Mouse (Mus musculus): Measurements from ENCODE around the gene Tmed10. TPM values are rescaled to one million over a fixed set of nuclear protein-coding genes. Genes with fewer than 3 reads are reported as not detected.
A peak's percentile ranks its signal among the peaks of the same experiment; 100 is the strongest.

Tmed10 gene
- polyA plus RNA-seq, 1 experiment from 2014 or later = 279 TPM

DNA sequence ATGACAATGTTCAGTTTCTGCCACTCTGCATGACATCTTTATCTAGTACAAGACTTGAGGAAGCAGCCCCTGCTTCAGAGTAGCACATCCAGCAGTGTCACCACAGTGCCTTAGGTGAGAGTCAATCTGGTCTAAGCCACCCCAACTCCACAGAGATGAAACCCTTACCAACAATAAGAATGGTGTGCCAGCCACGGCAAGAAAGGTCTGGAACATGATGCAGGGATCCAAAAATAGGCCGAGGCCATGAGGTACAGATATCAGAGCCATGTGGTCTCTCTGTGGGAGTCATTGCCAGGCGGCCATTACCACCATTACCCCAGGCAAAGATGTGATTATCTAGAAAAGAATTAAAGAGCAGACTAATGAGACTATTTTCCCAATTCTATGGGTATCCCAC lies 66.0 kb downstream of the Tmed10 start:
- H3K9me3 ChIP-seq (ENCODE audit: control insufficient read depth, low read length) = no peaks in the 10 kb centered on the region
- no peak overlapping the region for H3K4me3 ChIP-seq (ENCODE audit: low read depth, low read length)
- H3K4me1 ChIP-seq (replicated peaks; ENCODE audit: control insufficient read depth, insufficient read depth, low read length) = no peaks in the 10 kb centered on the region
- no peak overlapping the region for H3K4me2 ChIP-seq (replicated peaks; ENCODE audit: low read depth, low read length)
- peaks cover 14% of the 10 kb centered on the region for H3K36me3 ChIP-seq (ENCODE audit: control insufficient read depth, insufficient read depth, low read length)
- no peaks in the 10 kb centered on the region for H3K27me3 ChIP-seq (ENCODE audit: control insufficient read depth, insufficient read depth, low read length)
- no peak overlapping the region for H3K9ac ChIP-seq (ENCODE audit: low read depth, low read length)
- ATAC-seq (ENCODE audit: low FRiP score) (no peak), DNase-seq (ENCODE audit: low spot score) (no peak)
- H3K27ac ChIP-seq (ENCODE audit: low read depth, low read length) = no peak overlapping the region
- 94% methylated on average over 3 of the region's 3 CpGs for WGBS

DNA sequence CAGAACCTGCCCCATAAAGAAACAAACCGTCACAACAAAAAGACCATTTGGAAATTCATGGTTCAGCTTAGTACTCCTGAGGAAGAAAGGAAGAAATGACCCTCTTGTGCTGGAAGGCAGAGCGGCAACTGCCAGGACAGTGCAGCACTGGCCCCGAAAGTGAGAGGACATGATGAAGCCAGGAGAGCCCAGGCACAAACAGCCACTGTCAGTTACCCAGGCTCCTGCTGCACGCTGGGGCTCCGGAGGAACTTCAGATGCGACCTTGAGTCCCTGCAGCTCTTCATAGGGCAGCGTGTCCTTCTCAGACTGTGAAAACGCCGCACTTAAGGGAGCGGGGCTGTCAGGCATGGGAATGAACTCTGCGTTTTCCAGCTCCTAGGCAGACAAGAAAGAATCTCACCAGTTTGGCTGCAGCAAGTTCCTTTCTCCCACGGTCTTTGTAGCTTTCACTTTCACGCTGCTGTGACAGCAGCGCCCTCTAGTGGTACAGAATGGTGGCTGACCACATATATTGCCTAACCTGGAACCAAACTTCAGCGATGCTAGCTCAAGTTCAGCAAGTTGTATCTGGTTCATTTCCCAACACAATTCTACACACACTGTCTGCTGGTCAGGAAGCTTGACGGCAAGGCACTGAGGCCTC lies 69.3 kb downstream of the Tmed10 start:
- ATAC-seq (ENCODE audit: low FRiP score) (no peak), DNase-seq (ENCODE audit: low spot score) (peak; percentile 92)
- Histone ChIP-seq H3K36me3 (ENCODE audit: control insufficient read depth, insufficient read depth, low read length) (peaks cover 22% of the 10 kb centered on the region), H3K9me3 (ENCODE audit: control insufficient read depth, low read length) (no peaks in the 10 kb centered on the region), H3K27me3 (ENCODE audit: control insufficient read depth, insufficient read depth, low read length) (no peaks in the 10 kb centered on the region), H3K4me2 (replicated peaks; ENCODE audit: low read depth, low read length) (no peak overlapping the region), H3K27ac (ENCODE audit: low read depth, low read length) (no peak overlapping the region), H3K4me3 (ENCODE audit: low read depth, low read length) (no peak overlapping the region), H3K9ac (ENCODE audit: low read depth, low read length) (no peak overlapping the region), H3K4me1 (replicated peaks; ENCODE audit: control insufficient read depth, insufficient read depth, low read length) (no peaks in the 10 kb centered on the region)
- 50% methylated on average over 16 of the region's 16 CpGs for WGBS

DNA sequence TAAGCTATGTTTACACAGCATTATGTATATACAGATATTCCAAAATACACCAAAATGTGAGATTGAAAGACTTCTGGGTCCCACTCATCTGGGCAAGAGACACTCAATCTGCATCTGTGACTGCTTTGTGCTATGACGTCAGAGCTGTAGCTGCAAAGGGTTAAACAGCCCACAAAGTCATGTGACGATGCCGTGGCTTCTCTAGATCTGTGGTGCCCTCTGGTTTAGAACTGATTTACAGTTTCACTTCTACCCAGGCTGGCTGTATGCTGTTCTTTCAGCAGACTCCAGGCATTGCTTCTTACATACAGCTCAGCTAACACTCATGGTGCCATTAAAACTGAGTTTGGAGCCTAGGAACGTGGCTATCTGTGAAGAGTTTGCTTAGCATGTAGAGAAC lies 69.9 kb downstream of the Tmed10 start:
- Histone ChIP-seq H3K9me3 (ENCODE audit: control insufficient read depth, low read length) (no peaks in the 10 kb centered on the region), H3K27me3 (ENCODE audit: control insufficient read depth, insufficient read depth, low read length) (no peaks in the 10 kb centered on the region), H3K27ac (ENCODE audit: low read depth, low read length) (no peak overlapping the region), H3K4me3 (ENCODE audit: low read depth, low read length) (no peak overlapping the region), H3K36me3 (ENCODE audit: control insufficient read depth, insufficient read depth, low read length) (peaks cover 22% of the 10 kb centered on the region), H3K9ac (ENCODE audit: low read depth, low read length) (no peak overlapping the region), H3K4me1 (replicated peaks; ENCODE audit: control insufficient read depth, insufficient read depth, low read length) (no peaks in the 10 kb centered on the region), H3K4me2 (replicated peaks; ENCODE audit: low read depth, low read length) (no peak overlapping the region)
- no peak for ATAC-seq (ENCODE audit: low FRiP score)
- no peak for DNase-seq (ENCODE audit: low spot score)
- whole genome bisulfite sequencing = 78% methylated on average over 4 of the region's 4 CpGs

DNA sequence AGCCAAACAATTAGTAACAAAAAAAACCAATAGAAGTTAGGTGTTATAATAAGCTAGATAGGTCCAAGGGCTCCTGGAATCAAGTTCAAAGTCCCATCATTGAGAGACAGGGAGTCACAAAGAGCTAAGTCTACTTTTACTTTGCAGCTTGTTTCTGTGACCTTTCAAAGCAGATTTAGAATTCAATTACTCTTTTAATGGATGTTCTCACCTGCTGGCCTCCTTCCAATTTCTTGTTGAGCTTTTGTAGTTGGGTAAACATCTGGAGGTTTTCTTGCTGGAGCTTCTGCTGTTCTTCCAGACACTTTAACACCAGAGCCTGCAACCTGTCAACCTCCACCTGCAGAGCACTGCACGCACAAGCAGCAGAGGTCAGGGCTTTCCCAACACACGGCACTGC lies 71.4 kb downstream of the Tmed10 start:
- no peak overlapping the region for H3K9ac ChIP-seq (ENCODE audit: low read depth, low read length)
- no peaks in the 10 kb centered on the region for H3K4me1 ChIP-seq (replicated peaks; ENCODE audit: control insufficient read depth, insufficient read depth, low read length)
- H3K27ac ChIP-seq (ENCODE audit: low read depth, low read length) = no peak overlapping the region
- no peak overlapping the region for H3K4me2 ChIP-seq (replicated peaks; ENCODE audit: low read depth, low read length)
- no peak for DNase-seq (ENCODE audit: low spot score)
- no peaks in the 10 kb centered on the region for H3K27me3 ChIP-seq (ENCODE audit: control insufficient read depth, insufficient read depth, low read length)
- 94% methylated on average over 2 of the region's 2 CpGs for whole genome bisulfite sequencing
- H3K9me3 ChIP-seq (ENCODE audit: control insufficient read depth, low read length) = no peaks in the 10 kb centered on the region
- no peak for ATAC-seq (ENCODE audit: low FRiP score)
- H3K4me3 ChIP-seq (ENCODE audit: low read depth, low read length) = no peak overlapping the region
- peaks cover 18% of the 10 kb centered on the region for H3K36me3 ChIP-seq (ENCODE audit: control insufficient read depth, insufficient read depth, low read length)

DNA sequence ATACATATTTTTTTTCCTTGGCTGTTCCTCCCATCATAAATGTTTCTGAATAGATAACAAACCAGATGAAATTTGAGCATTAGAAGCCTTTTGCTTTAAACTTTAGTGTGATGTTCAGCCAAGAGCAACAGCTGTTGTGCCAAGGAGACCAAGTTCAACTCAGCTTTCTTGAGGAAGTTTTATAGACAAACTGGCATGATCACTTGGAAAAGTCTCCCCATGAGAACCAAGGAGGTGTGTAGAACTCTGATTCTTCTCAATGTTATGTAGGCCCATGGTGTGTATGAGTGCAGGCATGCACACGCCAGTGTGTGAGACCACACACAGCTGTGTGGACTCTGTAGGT lies 75.8 kb downstream of the Tmed10 start:
- no peak overlapping the region for H3K4me2 ChIP-seq (replicated peaks; ENCODE audit: low read depth, low read length)
- H3K9me3 ChIP-seq (ENCODE audit: control insufficient read depth, low read length) = no peaks in the 10 kb centered on the region
- H3K27ac ChIP-seq (ENCODE audit: low read depth, low read length) = no peak overlapping the region
- WGBS = 94% methylated on average over 1 of the region's 1 CpGs
- H3K9ac ChIP-seq (ENCODE audit: low read depth, low read length) = no peak overlapping the region
- peaks cover 13% of the 10 kb centered on the region; the same call in 1 of the 2 replicates for H3K36me3 ChIP-seq (ENCODE audit: control insufficient read depth, insufficient read depth, low read length)
- H3K27me3 ChIP-seq (ENCODE audit: control insufficient read depth, insufficient read depth, low read length) = no peaks in the 10 kb centered on the region
- no peaks in the 10 kb centered on the region for H3K4me1 ChIP-seq (replicated peaks; ENCODE audit: control insufficient read depth, insufficient read depth, low read length)
- H3K4me3 ChIP-seq (ENCODE audit: low read depth, low read length) = no peak overlapping the region
- DNase-seq (ENCODE audit: low spot score) (no peak), ATAC-seq (ENCODE audit: low FRiP score) (no peak)

DNA sequence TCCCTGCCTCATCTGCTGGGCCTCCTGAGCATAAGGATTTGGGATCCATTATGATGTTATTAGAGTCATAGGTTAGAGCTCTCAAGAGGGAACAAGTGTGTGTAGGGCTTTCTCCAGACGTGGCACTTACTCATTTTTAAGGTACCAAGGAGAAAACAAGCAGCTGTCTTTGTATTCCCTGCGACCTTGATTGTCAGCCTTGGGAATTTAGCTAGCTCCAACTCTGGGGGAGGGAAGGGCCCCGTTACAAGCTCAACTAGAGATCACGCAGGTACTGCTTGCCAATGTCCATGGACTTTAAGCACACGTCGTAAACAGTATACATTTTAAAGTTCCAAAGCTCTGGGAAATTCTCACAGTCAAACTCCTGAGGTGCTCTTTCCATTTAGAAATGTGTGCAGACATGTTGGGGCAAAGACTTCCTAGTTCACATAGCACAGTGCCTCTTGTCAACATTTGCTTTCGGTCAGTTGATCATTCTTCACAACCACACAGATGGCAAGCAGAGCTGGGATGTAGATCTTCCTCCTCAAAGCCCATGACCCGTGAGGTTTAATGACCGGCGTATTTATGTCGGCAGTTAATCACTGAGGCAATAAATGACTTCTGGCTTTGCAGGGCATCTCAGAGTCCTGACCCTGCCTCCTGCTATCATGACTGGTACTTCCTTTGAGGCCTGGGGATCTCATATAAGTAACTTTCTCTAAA lies 76.4 kb downstream of the Tmed10 start:
- Histone ChIP-seq H3K4me1 (replicated peaks; ENCODE audit: control insufficient read depth, insufficient read depth, low read length) (no peaks in the 10 kb centered on the region), H3K36me3 (ENCODE audit: control insufficient read depth, insufficient read depth, low read length) (peaks cover 10% of the 10 kb centered on the region; the same call in 1 of the 2 replicates), H3K4me3 (ENCODE audit: low read depth, low read length) (no peak overlapping the region), H3K9ac (ENCODE audit: low read depth, low read length) (no peak overlapping the region), H3K9me3 (ENCODE audit: control insufficient read depth, low read length) (no peaks in the 10 kb centered on the region), H3K4me2 (replicated peaks; ENCODE audit: low read depth, low read length) (no peak overlapping the region), H3K27me3 (ENCODE audit: control insufficient read depth, insufficient read depth, low read length) (no peaks in the 10 kb centered on the region), H3K27ac (ENCODE audit: low read depth, low read length) (no peak overlapping the region)
- 82% methylated on average over 11 of the region's 11 CpGs for WGBS
- DNase-seq (ENCODE audit: low spot score) (no peak), ATAC-seq (ENCODE audit: low FRiP score) (no peak)

DNA sequence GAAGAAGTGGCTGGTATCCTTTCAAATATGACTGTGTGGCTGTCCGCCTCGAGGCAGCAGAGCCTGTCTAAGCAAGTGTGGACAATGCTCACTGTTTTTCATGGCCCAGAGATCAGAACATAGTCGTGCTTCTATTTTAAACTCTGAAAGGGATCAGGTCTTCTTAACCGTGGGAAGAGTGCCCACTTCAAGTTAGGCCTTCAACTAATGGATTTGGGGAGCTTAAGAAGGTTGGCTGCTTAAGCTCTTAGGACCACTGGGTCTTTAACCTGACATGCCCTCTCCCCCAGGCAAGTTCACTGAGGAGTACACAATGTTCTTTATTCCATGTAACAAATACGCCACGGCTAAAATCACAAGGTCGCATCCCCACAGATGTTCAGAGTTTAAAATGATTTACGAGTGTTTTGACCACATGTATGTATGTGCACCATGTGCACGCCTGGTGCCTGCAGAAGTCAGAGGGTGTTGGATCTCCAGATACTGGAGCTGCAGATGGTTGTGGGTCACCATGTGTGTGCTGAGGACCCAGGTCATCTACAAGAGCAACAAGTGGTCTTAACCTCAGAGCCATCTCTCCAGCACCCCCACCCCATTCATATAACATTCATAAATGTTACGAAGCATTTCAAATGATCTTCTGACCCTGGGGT lies 77.2 kb downstream of the Tmed10 start:
- H3K4me3 ChIP-seq (ENCODE audit: low read depth, low read length) = no peak overlapping the region
- no peak overlapping the region for H3K4me2 ChIP-seq (replicated peaks; ENCODE audit: low read depth, low read length)
- no peaks in the 10 kb centered on the region for H3K27me3 ChIP-seq (ENCODE audit: control insufficient read depth, insufficient read depth, low read length)
- H3K4me1 ChIP-seq (replicated peaks; ENCODE audit: control insufficient read depth, insufficient read depth, low read length) = no peaks in the 10 kb centered on the region
- H3K27ac ChIP-seq (ENCODE audit: low read depth, low read length) = no peak overlapping the region
- ATAC-seq (ENCODE audit: low FRiP score) = no peak
- H3K9me3 ChIP-seq (ENCODE audit: control insufficient read depth, low read length) = no peaks in the 10 kb centered on the region
- H3K36me3 ChIP-seq (ENCODE audit: control insufficient read depth, insufficient read depth, low read length) = peaks cover 9% of the 10 kb centered on the region; the same call in 1 of the 2 replicates
- H3K9ac ChIP-seq (ENCODE audit: low read depth, low read length) = no peak overlapping the region
- no peak for DNase-seq (ENCODE audit: low spot score)
- WGBS = 78% methylated on average over 10 of the region's 10 CpGs

DNA sequence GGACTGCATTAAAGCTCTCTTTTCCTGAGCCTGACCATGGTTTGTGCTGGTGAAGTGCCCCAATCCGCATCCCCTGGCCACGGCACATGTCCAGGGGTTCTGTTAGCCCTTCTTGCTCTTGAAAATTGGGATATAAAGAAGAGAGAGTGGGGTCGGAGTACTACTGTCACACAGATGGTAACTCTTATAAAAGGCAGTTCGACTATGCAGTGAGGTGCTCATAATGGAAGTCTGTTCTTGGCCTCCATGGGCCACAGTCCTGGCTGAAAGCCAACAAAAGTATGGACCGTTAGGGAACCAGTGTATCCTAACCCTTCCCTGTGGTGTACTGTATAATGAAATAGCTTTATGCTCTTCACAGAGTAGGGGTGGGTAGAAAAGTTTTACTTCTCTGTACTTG lies 77.7 kb downstream of the Tmed10 start:
- H3K27ac ChIP-seq (ENCODE audit: low read depth, low read length) = no peak overlapping the region
- WGBS = 87% methylated on average over 5 of the region's 5 CpGs
- H3K9me3 ChIP-seq (ENCODE audit: control insufficient read depth, low read length) = no peaks in the 10 kb centered on the region
- DNase-seq (ENCODE audit: low spot score) = no peak
- no peak overlapping the region for H3K4me3 ChIP-seq (ENCODE audit: low read depth, low read length)
- H3K27me3 ChIP-seq (ENCODE audit: control insufficient read depth, insufficient read depth, low read length) = no peaks in the 10 kb centered on the region
- H3K4me1 ChIP-seq (replicated peaks; ENCODE audit: control insufficient read depth, insufficient read depth, low read length) = no peaks in the 10 kb centered on the region
- no peak overlapping the region for H3K4me2 ChIP-seq (replicated peaks; ENCODE audit: low read depth, low read length)
- H3K9ac ChIP-seq (ENCODE audit: low read depth, low read length) = no peak overlapping the region
- ATAC-seq (ENCODE audit: low FRiP score) = no peak
- peaks cover 9% of the 10 kb centered on the region; the same call in 1 of the 2 replicates for H3K36me3 ChIP-seq (ENCODE audit: control insufficient read depth, insufficient read depth, low read length)

DNA sequence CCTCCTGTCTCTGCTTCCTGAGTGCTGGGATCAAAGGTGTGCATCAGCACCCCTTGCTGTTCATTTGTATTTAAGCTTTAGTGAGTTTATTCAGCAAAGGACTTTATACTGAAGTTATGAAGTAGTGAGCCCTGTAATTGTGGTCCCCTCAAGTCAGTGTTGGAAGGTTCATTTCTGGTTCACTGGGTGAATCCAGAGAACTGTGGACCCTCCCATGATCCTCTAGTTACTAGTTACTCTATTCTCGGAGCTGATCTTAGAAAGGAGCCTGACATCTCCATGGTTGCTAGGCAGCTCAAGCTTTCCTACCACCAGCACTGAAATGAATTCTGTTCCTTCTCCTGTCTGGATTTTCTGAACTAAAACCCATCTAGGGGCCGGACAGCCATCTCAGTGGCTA lies 79.1 kb downstream of the Tmed10 start:
- H3K27ac ChIP-seq (ENCODE audit: low read depth, low read length) = no peak overlapping the region
- ATAC-seq (ENCODE audit: low FRiP score) = no peak
- DNase-seq (ENCODE audit: low spot score) = no peak
- no peak overlapping the region for H3K4me3 ChIP-seq (ENCODE audit: low read depth, low read length)
- H3K27me3 ChIP-seq (ENCODE audit: control insufficient read depth, insufficient read depth, low read length) = no peaks in the 10 kb centered on the region
- no peak overlapping the region for H3K4me2 ChIP-seq (replicated peaks; ENCODE audit: low read depth, low read length)
- 85% methylated on average over 2 of the region's 2 CpGs for WGBS
- 0 out of 2 replicates have a peak, but pooled peaks cover under 1% of the 10 kb centered on the region for H3K36me3 ChIP-seq (ENCODE audit: control insufficient read depth, insufficient read depth, low read length)
- no peaks in the 10 kb centered on the region for H3K9me3 ChIP-seq (ENCODE audit: control insufficient read depth, low read length)
- no peak overlapping the region for H3K9ac ChIP-seq (ENCODE audit: low read depth, low read length)
- no peaks in the 10 kb centered on the region for H3K4me1 ChIP-seq (replicated peaks; ENCODE audit: control insufficient read depth, insufficient read depth, low read length)
